27 mouse cellular contexts compared by ENCODE assay signal in the genomic region with DNA sequence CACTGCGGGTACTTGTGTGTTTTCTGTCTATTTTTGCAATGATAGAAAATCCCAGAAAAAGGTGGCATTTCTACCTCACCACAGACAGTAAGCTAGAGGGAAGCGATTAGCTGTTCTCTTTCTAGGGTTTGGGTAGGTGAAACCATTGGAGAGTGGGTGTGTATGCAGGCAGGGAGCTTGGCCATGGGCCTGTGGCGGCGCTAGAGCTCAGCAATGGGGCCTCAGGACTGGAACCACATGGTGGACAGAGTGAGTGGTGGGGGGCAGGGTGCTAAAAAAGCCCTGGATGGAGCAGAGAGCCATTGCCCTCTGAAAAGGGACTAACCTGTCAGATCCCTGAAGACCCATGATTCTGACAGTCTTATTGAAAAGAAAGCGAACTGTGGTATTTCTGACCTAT. TPM values are rescaled to one million over a fixed set of nuclear protein-coding genes. Genes with fewer than 3 reads are reported as not detected.
DNase-seq lines count a peak whose midpoint lies in the region; ATAC-seq and TF ChIP-seq lines count a peak whose summit lies in the region.
"Had no signal": no experiment of that assay in that cellular context is flagged by ENCODE, and none has a peak within 500 bp of the region (broad histone marks: within the 10 kb centered on the region; RNA-seq: fewer than 3 reads in every experiment).

No protein-coding gene starts in this region.

- 47% methylated on average over 5 of the region's 5 CpGs for WGBS in cerebellum, adult 2 months
- whole genome bisulfite sequencing in forebrain, postnatal 0 days, result 58% methylated on average over 5 of the region's 5 CpGs
- 68% methylated on average over 5 of the region's 5 CpGs for WGBS in forebrain, embryonic 14.5 days
- 57% methylated on average over 5 of the region's 5 CpGs for WGBS in midbrain, postnatal 0 days
- WGBS in midbrain, embryonic 15.5 days, result 52% methylated on average over 5 of the region's 5 CpGs

- no peak overlapping the region for H3K4me2 ChIP-seq in forebrain, postnatal 0 days (ENCODE audit: low read depth)
- no peak overlapping the region for H3K4me2 ChIP-seq in forebrain, embryonic 14.5 days (ENCODE audit: low read length)
- H3K4me2 ChIP-seq in midbrain, postnatal 0 days (ENCODE audit: low read depth, low read length, poor library complexity, severe bottlenecking), result no peak overlapping the region
- no peak overlapping the region for H3K4me2 ChIP-seq in midbrain, embryonic 15.5 days
- H3K4me2 ChIP-seq: embryonic facial prominence, embryonic 12.5 days; limb, embryonic 13.5 days; liver, embryonic 12.5 days; midbrain, embryonic 12.5 days had no signal

- no peak overlapping the region for H3K9ac ChIP-seq in forebrain, postnatal 0 days
- no peak overlapping the region for H3K9ac ChIP-seq in forebrain, embryonic 14.5 days (ENCODE audit: low read length)
- H3K9ac ChIP-seq in midbrain, postnatal 0 days (replicated peaks; ENCODE audit: low read length, poor library complexity, severe bottlenecking), result no peak overlapping the region
- H3K9ac ChIP-seq in midbrain, embryonic 15.5 days, result no peak overlapping the region
- H3K9ac ChIP-seq: embryonic facial prominence, embryonic 12.5 days; limb, embryonic 13.5 days; liver, embryonic 12.5 days; midbrain, embryonic 12.5 days had no signal

- H3K27ac ChIP-seq in cerebellum, adult 2 months (ENCODE audit: insufficient read depth, low read length), result no peak overlapping the region
- no peak overlapping the region for H3K27ac ChIP-seq in forebrain, postnatal 0 days (ENCODE audit: low read depth, low read length)
- H3K27ac ChIP-seq in forebrain, embryonic 14.5 days (ENCODE audit: low read depth, low read length), result no peak overlapping the region
- no peak overlapping the region for H3K27ac ChIP-seq in midbrain, postnatal 0 days (ENCODE audit: low read depth, low read length)
- H3K27ac ChIP-seq in midbrain, embryonic 15.5 days, result no peak overlapping the region
- H3K27ac ChIP-seq: embryonic facial prominence, embryonic 12.5 days; heart, embryonic 10.5 days; limb, embryonic 13.5 days; liver, embryonic 12.5 days; midbrain, embryonic 12.5 days had no signal

- TF ChIP-seq CTCF in cerebellum, adult 2 months (IDR thresholded peaks at IDR 0.05; ENCODE audit: borderline replicate concordance, insufficient read depth, low read depth, low read length), result peak; percentile 43
- TF ChIP-seq CTCF in forebrain, postnatal 0 days (IDR thresholded peaks at IDR 0.05; ENCODE audit: low read depth), result peak; percentile 26; the same call in 1 of the 2 replicates
- TF ChIP-seq CTCF in midbrain, postnatal 0 days (IDR thresholded peaks at IDR 0.05), result peak; percentile 36

- H3K4me1 ChIP-seq in cerebellum, adult 2 months (ENCODE audit: control insufficient read depth, insufficient read depth, low read length), result peaks cover 45% of the 10 kb centered on the region
- H3K4me1 ChIP-seq in forebrain, postnatal 0 days (ENCODE audit: insufficient read depth), result peaks cover 16% of the 10 kb centered on the region; the same call in 1 of the 2 replicates
- H3K4me1 ChIP-seq in forebrain, embryonic 14.5 days (ENCODE audit: control insufficient read depth, insufficient read depth, low read length), result peaks cover 42% of the 10 kb centered on the region
- H3K4me1 ChIP-seq in midbrain, postnatal 0 days (ENCODE audit: insufficient read depth, low read length), result peaks cover 18% of the 10 kb centered on the region; the same call in 1 of the 2 replicates
- peaks cover 56% of the 10 kb centered on the region for H3K4me1 ChIP-seq in midbrain, embryonic 15.5 days
- H3K4me1 ChIP-seq: limb, embryonic 13.5 days; liver, embryonic 12.5 days had no signal

- no peaks in the 10 kb centered on the region for H3K27me3 ChIP-seq in cerebellum, adult 2 months (ENCODE audit: control insufficient read depth, insufficient read depth, low read length)
- H3K27me3 ChIP-seq in forebrain, postnatal 0 days (ENCODE audit: insufficient read depth, low read length), result no peaks in the 10 kb centered on the region
- 0 out of 2 replicates have a peak, but pooled peaks cover 3% of the 10 kb centered on the region for H3K27me3 ChIP-seq in forebrain, embryonic 14.5 days (replicated peaks; ENCODE audit: control insufficient read depth, insufficient read depth, low read length)
- H3K27me3 ChIP-seq in midbrain, postnatal 0 days (ENCODE audit: insufficient read depth, low read length), result no peaks in the 10 kb centered on the region
- H3K27me3 ChIP-seq in midbrain, embryonic 15.5 days (replicated peaks), result no peaks in the 10 kb centered on the region

- no peak for TF ChIP-seq POLR2A in cerebellum, adult 2 months (IDR thresholded peaks at IDR 0.05; ENCODE audit: borderline replicate concordance, insufficient read depth, low read length)

- no peak for DNase-seq in cerebellum, adult 2 months
- DNase-seq in cerebellum, adult 9-11 months, result no peak
- DNase-seq in forebrain, postnatal 0 days, result no peak
- no peak for DNase-seq in forebrain, embryonic 14.5 days (ENCODE audit: low spot score)
- no peak for DNase-seq in midbrain, postnatal 0 days (ENCODE audit: low spot score)
- DNase-seq in B cell, adult 2 months, result no peak
- DNase-seq: adrenal gland, postnatal 25 days; gastrocnemius, postnatal 10 days; kidney, adult 9 months; kidney, postnatal 14 days; layer of hippocampus, postnatal 36 days; lung, adult 2 months; right cerebral cortex, postnatal 4 days; thymus, postnatal 36 days had no signal

- ATAC-seq in forebrain, postnatal 0 days, result no peak
- ATAC-seq in forebrain, embryonic 14.5 days, result no peak
- no peak for ATAC-seq in midbrain, postnatal 0 days (ENCODE audit: low FRiP score)
- ATAC-seq in midbrain, embryonic 15.5 days (replicated peaks), result no peak
- ATAC-seq: CD4-positive, CD25-positive, alpha-beta regulatory T cell, adult 4 months; hindbrain, embryonic 16.5 days; intestine, embryonic 16.5 days; liver, embryonic 12.5 days had no signal

- H3K36me3 ChIP-seq in forebrain, postnatal 0 days (ENCODE audit: insufficient read depth), result no peaks in the 10 kb centered on the region
- no peaks in the 10 kb centered on the region for H3K36me3 ChIP-seq in forebrain, embryonic 14.5 days (ENCODE audit: control insufficient read depth, insufficient read depth, low read length)
- H3K36me3 ChIP-seq in midbrain, postnatal 0 days (ENCODE audit: insufficient read depth, low read length), result no peaks in the 10 kb centered on the region
- H3K36me3 ChIP-seq in midbrain, embryonic 15.5 days (replicated peaks), result no peaks in the 10 kb centered on the region
- H3K36me3 ChIP-seq: embryonic facial prominence, embryonic 12.5 days; heart, embryonic 10.5 days; limb, embryonic 13.5 days; liver, embryonic 12.5 days; midbrain, embryonic 12.5 days had no signal

- no peaks in the 10 kb centered on the region for H3K9me3 ChIP-seq in forebrain, postnatal 0 days (ENCODE audit: low read length)
- H3K9me3 ChIP-seq in forebrain, embryonic 14.5 days (replicated peaks; ENCODE audit: control insufficient read depth, low read length), result no peaks in the 10 kb centered on the region
- H3K9me3 ChIP-seq in midbrain, postnatal 0 days (ENCODE audit: low read length), result no peaks in the 10 kb centered on the region
- H3K9me3 ChIP-seq in midbrain, embryonic 15.5 days, result no peaks in the 10 kb centered on the region
- H3K9me3 ChIP-seq: embryonic facial prominence, embryonic 12.5 days; heart, embryonic 10.5 days; limb, embryonic 13.5 days; liver, embryonic 12.5 days; midbrain, embryonic 12.5 days had no signal

- H3K4me3 ChIP-seq in cerebellum, adult 2 months (replicated peaks; ENCODE audit: insufficient read depth, low read depth, low read length), result no peak overlapping the region
- no peak overlapping the region for H3K4me3 ChIP-seq in forebrain, postnatal 0 days (ENCODE audit: low read depth, low read length)
- H3K4me3 ChIP-seq in forebrain, embryonic 14.5 days (ENCODE audit: low read depth, low read length), result no peak overlapping the region
- H3K4me3 ChIP-seq in midbrain, postnatal 0 days (ENCODE audit: low read depth, low read length), result no peak overlapping the region
- no peak overlapping the region for H3K4me3 ChIP-seq in midbrain, embryonic 15.5 days
- H3K4me3 ChIP-seq: embryonic facial prominence, embryonic 12.5 days; heart, embryonic 10.5 days; limb, embryonic 13.5 days; liver, embryonic 12.5 days; midbrain, embryonic 12.5 days had no signal

RNA-seq across cellular contexts. Expression of gene Fam19a5, which starts 6.7 kb away (rescaled TPM):
- polyA plus RNA-seq in cerebellum, adult 2 months (2012; rRNA removed), result 95.4 and 101 TPM in 2 replicates
- total RNA-seq in forebrain, postnatal 0 days (2014; rRNA removed), result 64.1 and 84.7 TPM in 2 replicates
- 19.3 and 28.2 TPM in 2 replicates for polyA plus RNA-seq in forebrain, postnatal 0 days (2015; fragmentation: Nextera tagmentation; extraction: Ambion mirVana)
- polyA plus RNA-seq in forebrain, embryonic 14.5 days (2014; fragmentation: Nextera tagmentation; extraction: Ambion mirVana), result 15.8 and 16.0 TPM in 2 replicates
- 118 and 145 TPM in 2 replicates for total RNA-seq in midbrain, postnatal 0 days (2014; rRNA removed)
- polyA plus RNA-seq in midbrain, postnatal 0 days (2015; fragmentation: Nextera tagmentation; extraction: Ambion mirVana), result 33.0 and 33.8 TPM in 2 replicates
- polyA plus RNA-seq in midbrain, embryonic 15.5 days (2015; fragmentation: Nextera tagmentation; extraction: Ambion mirVana), result 27.6 and 29.2 TPM in 2 replicates
- total RNA-seq: common myeloid progenitor, adult 5-6 weeks; granulocyte monocyte progenitor cell, adult 5-6 weeks; hematopoietic stem cell, adult 5-6 weeks; megakaryocyte, adult 5-6 weeks had no signal
- polyA plus RNA-seq: CD4-positive, CD25-positive, alpha-beta regulatory T cell, adult 4 months had no signal
